In the genomic region with DNA sequence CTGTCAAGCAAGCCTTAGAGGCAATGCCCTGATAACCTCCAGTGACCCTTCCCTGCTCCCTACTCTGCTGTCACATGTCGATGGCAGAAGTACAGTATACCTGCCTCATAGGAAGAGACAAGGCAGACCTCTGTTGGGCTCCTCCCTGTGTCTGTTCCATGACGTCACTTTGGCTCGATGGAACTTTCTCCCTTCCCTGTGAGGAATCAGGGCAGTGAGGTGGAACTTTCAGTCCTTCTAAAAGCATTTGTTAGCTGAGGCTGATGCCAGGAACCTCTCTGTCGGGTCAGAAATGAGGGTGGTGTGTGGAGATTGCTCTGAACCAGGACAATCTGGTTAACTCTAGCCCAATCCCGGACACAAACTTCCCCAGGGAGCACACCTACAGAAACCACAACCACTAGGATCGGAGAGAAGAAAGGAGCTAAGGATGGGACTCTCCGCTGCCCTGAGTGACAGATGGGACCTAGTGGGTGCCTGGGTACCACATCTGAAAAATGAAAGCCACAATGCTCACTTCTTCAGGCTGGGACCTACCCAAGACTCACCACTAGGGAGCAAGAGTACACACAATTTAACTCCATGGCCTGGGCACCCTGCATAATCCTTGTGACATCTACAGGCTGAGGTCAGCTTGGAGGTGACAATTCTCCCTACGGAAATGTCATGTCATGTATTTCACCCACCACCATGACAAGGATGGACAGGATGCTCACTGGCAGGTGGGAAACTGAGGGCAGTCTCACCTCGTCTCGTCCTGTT, we compare ENCODE assay signal across 15 mouse cellular contexts. TPM values are rescaled to one million over a fixed set of nuclear protein-coding genes. Genes with fewer than 3 reads are reported as not detected.
DNase-seq lines count a peak whose midpoint lies in the region; ATAC-seq lines count a peak whose summit lies in the region.
"Had no signal": no experiment of that assay in that cellular context is flagged by ENCODE, and none has a peak within 500 bp of the region (broad histone marks: within the 10 kb centered on the region; RNA-seq: fewer than 3 reads in every experiment).

No protein-coding gene starts in this region.

- peaks cover 40% of the 10 kb centered on the region for H3K4me1 ChIP-seq in limb, embryonic 11.5 days (ENCODE audit: control insufficient read depth, insufficient read depth, low read length)
- peaks cover 76% of the 10 kb centered on the region for H3K4me1 ChIP-seq in limb, embryonic 10.5 days
- H3K4me1 ChIP-seq in kidney, embryonic 15.5 days: peaks cover 63% of the 10 kb centered on the region
- peaks cover 28% of the 10 kb centered on the region for H3K4me1 ChIP-seq in liver, embryonic 16.5 days (ENCODE audit: control insufficient read depth, low read depth, low read length)

- H3K36me3 ChIP-seq in limb, embryonic 11.5 days (ENCODE audit: control insufficient read depth, insufficient read depth, low read length): no peaks in the 10 kb centered on the region
- H3K36me3 ChIP-seq in limb, embryonic 10.5 days: no peaks in the 10 kb centered on the region
- H3K36me3 ChIP-seq in kidney, embryonic 15.5 days: no peaks in the 10 kb centered on the region
- no peaks in the 10 kb centered on the region for H3K36me3 ChIP-seq in liver, embryonic 16.5 days (ENCODE audit: control insufficient read depth, insufficient read depth)
- H3K36me3 ChIP-seq: heart, embryonic 13.5 days; lung, embryonic 15.5 days had no signal

- H3K4me3 ChIP-seq in limb, embryonic 11.5 days (ENCODE audit: low read depth, low read length): no peak overlapping the region
- no peak overlapping the region for H3K4me3 ChIP-seq in limb, embryonic 10.5 days
- H3K4me3 ChIP-seq in kidney, embryonic 15.5 days (replicated peaks): no peak overlapping the region
- no peak overlapping the region for H3K4me3 ChIP-seq in liver, embryonic 16.5 days (ENCODE audit: low read depth, low read length)
- H3K4me3 ChIP-seq: heart, embryonic 13.5 days; lung, embryonic 15.5 days; myocyte had no signal

- H3K9ac ChIP-seq in limb, embryonic 11.5 days (ENCODE audit: low read length): no peak overlapping the region
- no peak overlapping the region for H3K9ac ChIP-seq in kidney, embryonic 15.5 days
- no peak overlapping the region for H3K9ac ChIP-seq in liver, embryonic 16.5 days (ENCODE audit: low read depth, low read length)
- H3K9ac ChIP-seq: heart, embryonic 13.5 days; hindbrain, embryonic 14.5 days; lung, embryonic 15.5 days had no signal

- DNase-seq in limb, embryonic 11.5 days (ENCODE audit: low spot score): no peak
- no peak for DNase-seq in limb, embryonic 10.5 days (ENCODE audit: low spot score)
- peak; percentile 39 for DNase-seq in adipocyte (ENCODE audit: low spot score)
- DNase-seq in right cerebral cortex, postnatal 36 days (ENCODE audit: low spot score in 2 of 2): no peak
- DNase-seq in ovary, postnatal 36 days (ENCODE audit: low spot score): no peak
- DNase-seq: cerebellum, adult 11 months; gastrocnemius, postnatal 10 days; thymus, adult 18-20 months had no signal

- peak overlapping the region; percentile 1; the same call in 1 of the 2 replicates for H3K27ac ChIP-seq in limb, embryonic 11.5 days (replicated peaks; ENCODE audit: low read depth, low read length)
- H3K27ac ChIP-seq in limb, embryonic 10.5 days: no peak overlapping the region; the same call in 1 of the 2 replicates
- peak overlapping the region; percentile 65; the same call in 1 of the 2 replicates for H3K27ac ChIP-seq in kidney, embryonic 15.5 days
- peak overlapping the region; percentile 90; the same call in 1 of the 2 replicates for H3K27ac ChIP-seq in liver, embryonic 16.5 days (ENCODE audit: low read length)
- H3K27ac ChIP-seq: hindbrain, embryonic 14.5 days; lung, embryonic 15.5 days had no signal

- no peak for ATAC-seq in limb, embryonic 11.5 days (ENCODE audit: insufficient number of reproducible peaks, low FRiP score, low TSS enrichment, low read depth)
- ATAC-seq in kidney, embryonic 15.5 days (replicated peaks; ENCODE audit: low FRiP score): peak; percentile 7; the same call in 1 of the 2 replicates
- no peak for ATAC-seq in liver, embryonic 16.5 days (ENCODE audit: low read depth)
- ATAC-seq: forebrain, embryonic 14.5 days had no signal

- H3K27me3 ChIP-seq in limb, embryonic 11.5 days (ENCODE audit: control insufficient read depth, insufficient read depth, low read length): no peaks in the 10 kb centered on the region
- 0 out of 2 replicates have a peak, but pooled peaks cover 12% of the 10 kb centered on the region for H3K27me3 ChIP-seq in limb, embryonic 10.5 days (ENCODE audit: low read depth, poor library complexity, severe bottlenecking)
- H3K27me3 ChIP-seq in kidney, embryonic 15.5 days: no peaks in the 10 kb centered on the region
- H3K27me3 ChIP-seq in liver, embryonic 16.5 days (ENCODE audit: control insufficient read depth, insufficient read depth, low read depth, low read length): no peaks in the 10 kb centered on the region
- H3K27me3 ChIP-seq: heart, embryonic 13.5 days; lung, embryonic 15.5 days had no signal

- H3K9me3 ChIP-seq in limb, embryonic 11.5 days (ENCODE audit: control insufficient read depth, low read length): no peaks in the 10 kb centered on the region
- no peaks in the 10 kb centered on the region for H3K9me3 ChIP-seq in limb, embryonic 10.5 days (replicated peaks)
- no peaks in the 10 kb centered on the region for H3K9me3 ChIP-seq in kidney, embryonic 15.5 days (replicated peaks)
- no peaks in the 10 kb centered on the region for H3K9me3 ChIP-seq in liver, embryonic 16.5 days (replicated peaks; ENCODE audit: control insufficient read depth, low read length)
- H3K9me3 ChIP-seq: heart, embryonic 13.5 days; lung, embryonic 15.5 days had no signal

- 86% methylated on average over 10 of the region's 10 CpGs for WGBS in limb, embryonic 11.5 days
- 84% methylated on average over 10 of the region's 10 CpGs for WGBS in limb, embryonic 10.5 days
- WGBS in kidney, embryonic 15.5 days: 83% methylated on average over 10 of the region's 10 CpGs
- whole genome bisulfite sequencing in liver, embryonic 16.5 days (ENCODE audit: insufficient replicate concordance): 76% methylated on average over 10 of the region's 10 CpGs

- no peak overlapping the region for H3K4me2 ChIP-seq in limb, embryonic 11.5 days (ENCODE audit: low read depth, severe bottlenecking)
- no peak overlapping the region for H3K4me2 ChIP-seq in kidney, embryonic 15.5 days
- no peak overlapping the region for H3K4me2 ChIP-seq in liver, embryonic 16.5 days (ENCODE audit: low read depth, low read length)
- H3K4me2 ChIP-seq: heart, embryonic 13.5 days; hindbrain, embryonic 14.5 days; lung, embryonic 15.5 days had no signal

RNA-seq across cellular contexts. Expression of a gene that starts 41.9 kb away (rescaled TPM):
- polyA plus RNA-seq in limb, embryonic 11.5 days (2014; fragmentation: Nextera tagmentation; extraction: Ambion mirVana): 5.9 and 6.3 TPM in 2 replicates
- 2.0 and 3.0 TPM in 2 replicates for polyA plus RNA-seq in limb, embryonic 10.5 days (2016; fragmentation: Nextera tagmentation; extraction: Ambion mirVana)
- 4.9 and 5.5 TPM in 2 replicates for polyA plus RNA-seq in kidney, embryonic 15.5 days (2015; fragmentation: Nextera tagmentation; extraction: Ambion mirVana)
- 0.55 and 0.63 TPM in 2 replicates for polyA plus RNA-seq in liver, embryonic 16.5 days (2015; fragmentation: Nextera tagmentation; extraction: Ambion mirVana)
